Mouse (Mus musculus) megakaryocyte, embryonic 14.5 days (primary cell): Measurements from ENCODE around the gene Tead1.

Experiments used
- FLI1 ChIP-seq: IDR thresholded peaks from 2 replicates; pipeline ENCODE4 v1.6.1; 2012; ENCODE audit warnings: low read length, inconsistent platforms, mixed read lengths
- GATA1 ChIP-seq: IDR thresholded peaks from 3 replicates; pipeline ENCODE4 v1.6.1; 2012; ENCODE audit warnings: mixed read lengths, low read length, inconsistent platforms, borderline replicate concordance

DNA sequence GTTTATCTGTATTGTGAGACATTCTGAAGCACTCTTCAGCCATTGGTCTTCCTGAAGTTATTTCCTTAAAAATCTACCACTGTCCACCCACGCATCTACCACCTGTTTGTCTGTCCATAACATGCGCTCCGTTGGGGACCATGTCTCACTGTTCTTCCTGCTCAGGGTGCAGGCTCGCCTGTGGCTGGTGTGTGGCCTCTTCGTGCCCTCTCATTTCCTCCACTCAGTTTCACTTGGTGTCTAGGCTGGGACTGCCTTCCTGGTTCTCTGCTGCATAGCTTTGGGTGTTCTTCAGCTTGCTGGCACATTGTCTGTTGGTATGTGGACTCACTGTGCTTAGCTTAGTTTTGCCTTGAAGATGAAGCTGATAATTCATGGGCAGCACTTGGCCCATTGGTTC, 32.9 kb downstream of the Tead1 start:
- no peak for TF ChIP-seq GATA1
- TF ChIP-seq FLI1, result no peak
